Mouse (Mus musculus) adipocyte (in vitro differentiated cells): ENCODE results near the gene Ypel2.

Experiments
- DNase-seq: peaks from one replicate; pipeline ENCODE4 v3.0.0-alpha.2; 2016; ENCODE audit warnings: low spot score

Gene Ypel2

DNA sequence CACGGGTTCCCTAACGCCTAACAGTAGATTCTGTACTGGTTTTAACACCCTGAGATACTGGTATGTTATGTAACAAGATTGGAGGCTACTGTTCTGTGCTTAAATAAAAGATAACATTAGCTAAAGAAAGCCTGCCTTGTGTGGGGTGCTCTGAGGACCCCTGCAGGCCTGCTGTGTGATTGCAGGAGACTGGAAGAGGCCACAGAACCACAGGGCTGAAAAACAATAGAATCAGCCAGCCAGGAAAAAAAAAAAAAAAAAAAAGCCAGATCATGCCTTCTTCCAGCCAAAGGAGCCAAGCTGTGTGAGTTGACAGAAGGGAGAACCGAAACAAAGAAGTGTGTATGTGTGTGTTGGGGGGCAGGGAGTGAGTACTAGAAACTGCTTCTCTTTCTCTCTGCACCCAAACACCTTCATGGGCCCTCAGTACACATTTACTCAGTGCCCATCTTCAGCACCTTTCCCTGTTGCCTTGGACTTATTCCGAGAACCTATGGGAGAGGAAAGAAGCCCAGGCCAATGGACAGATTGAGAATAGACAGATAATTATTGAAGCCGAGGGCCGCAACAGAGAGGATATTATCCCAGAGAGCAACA lies 2.2 kb upstream of the Ypel2 start:
- peak; percentile 88 for DNase-seq

DNA sequence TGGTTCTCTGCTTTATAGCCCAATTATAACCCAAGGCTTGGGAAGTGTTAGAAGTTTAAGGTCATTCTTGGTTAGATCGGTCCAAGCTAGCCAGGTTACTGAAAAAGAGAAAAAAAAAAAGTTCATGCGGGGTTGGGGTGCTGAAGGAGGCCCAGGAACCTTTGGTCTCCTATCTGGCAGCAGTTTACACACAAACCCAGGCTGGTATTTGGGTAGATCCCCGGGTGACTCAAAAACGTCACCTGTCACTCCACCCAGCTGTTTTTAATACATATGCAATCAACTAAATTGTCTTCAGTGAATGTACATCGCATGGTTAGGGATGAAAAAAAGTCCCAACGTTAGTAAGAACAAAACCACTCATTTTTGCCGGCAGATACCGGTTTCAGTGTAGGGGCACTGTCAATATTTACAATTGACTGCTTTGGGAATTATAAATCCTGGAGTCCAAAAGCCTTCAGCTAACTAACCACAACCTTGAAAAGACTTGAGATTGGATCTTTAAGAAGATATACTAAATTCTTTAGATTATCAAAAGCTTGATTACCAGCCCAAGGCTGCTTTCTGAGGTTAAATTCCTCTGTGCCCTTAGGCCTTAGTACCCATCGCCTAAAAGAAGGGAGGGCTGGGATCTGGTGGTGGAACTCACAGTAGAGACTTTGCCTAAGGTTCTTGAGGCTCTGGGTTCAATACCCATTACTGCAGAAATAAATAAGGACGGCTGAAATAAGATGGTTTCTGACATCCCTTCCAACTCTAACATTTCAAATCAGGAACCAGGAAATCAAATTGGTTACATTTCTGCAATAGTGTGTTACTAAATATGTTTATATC lies 1.5 kb upstream of the Ypel2 start:
- DNase-seq = peak; percentile 29

DNA sequence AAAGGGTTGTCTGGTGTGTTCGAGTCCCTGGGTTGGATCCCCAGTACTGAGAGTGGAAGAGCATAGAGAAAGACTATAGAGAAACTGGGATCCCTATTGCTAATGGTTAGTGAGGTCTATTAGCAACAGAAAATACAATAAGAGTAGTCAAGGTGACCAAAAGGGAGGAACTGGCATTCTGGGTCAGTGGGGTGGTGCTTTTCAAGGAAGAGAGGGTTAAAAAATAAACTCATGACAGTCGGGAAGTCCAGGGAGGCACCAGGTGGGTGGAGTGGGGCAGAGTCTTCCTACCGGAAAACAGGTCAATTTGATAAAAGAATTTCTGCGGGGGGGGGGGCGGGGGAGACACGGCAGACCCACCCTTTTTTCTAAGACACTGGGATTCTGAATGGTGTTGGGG lies 823 bp upstream of the Ypel2 start:
- no peak for DNase-seq

DNA sequence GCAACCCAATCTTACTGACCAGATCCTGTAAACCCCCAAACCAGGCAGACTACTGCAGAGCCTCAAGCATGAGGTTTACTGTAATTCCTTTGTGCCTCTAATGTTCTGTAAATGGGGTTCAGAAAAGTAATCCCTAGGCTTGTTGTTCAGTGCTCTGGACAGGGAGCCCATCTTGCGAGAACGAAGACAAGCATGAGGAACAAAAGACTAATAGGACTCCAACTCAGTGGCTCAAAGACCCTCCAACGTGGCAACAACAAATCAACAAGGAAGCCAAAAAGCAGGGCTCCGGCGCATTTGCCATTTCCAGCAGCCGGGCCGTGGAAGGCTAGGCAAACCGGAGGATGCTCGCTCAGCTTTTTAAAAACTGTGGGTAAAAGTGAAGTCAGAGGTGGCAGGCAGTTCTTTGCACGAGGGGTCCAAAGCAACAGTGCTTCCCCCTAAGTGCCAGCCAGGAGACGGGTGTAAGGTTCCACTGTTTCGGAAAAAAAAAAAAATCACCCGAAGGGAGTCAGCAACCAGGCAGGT lies 982 bp downstream of the Ypel2 start:
- no peak for DNase-seq

DNA sequence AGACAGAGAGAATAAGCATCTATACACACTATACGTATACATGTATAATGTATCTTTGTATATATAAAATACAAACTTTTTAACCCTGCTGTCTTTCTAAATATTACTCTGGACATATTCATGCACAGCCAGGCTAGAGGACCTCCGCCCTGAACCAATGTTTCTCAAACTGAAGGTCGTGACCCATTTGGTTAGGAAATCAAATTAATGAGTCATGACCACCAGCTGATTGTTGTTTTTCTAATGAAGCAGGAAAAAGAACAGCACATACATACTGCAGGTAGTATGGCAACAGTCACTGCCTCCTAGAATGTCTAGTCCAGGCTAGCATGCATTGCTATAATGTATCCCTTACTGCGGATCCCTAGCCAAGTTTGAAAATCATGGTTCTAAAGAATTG lies 2.3 kb downstream of the Ypel2 start:
- peak; percentile 41 for DNase-seq

DNA sequence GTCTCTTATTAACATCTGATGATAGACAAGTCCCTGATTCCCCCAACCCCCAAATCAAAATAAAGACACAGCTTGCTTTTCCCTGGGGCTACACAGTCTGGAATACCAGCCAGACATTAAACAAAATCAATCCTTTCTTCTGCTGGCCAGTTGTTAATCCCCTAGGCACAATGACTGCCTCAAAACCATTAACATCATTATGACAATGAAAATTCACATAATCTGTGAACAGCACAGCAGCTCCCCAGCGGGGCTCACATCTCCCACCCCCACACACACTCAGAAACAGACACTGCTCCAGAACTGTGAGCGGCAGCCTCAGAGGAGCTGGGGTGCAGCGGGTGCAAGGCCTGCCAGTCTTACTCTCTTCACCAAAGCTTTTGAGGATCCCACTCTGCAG lies 3.2 kb downstream of the Ypel2 start:
- no peak for DNase-seq

DNA sequence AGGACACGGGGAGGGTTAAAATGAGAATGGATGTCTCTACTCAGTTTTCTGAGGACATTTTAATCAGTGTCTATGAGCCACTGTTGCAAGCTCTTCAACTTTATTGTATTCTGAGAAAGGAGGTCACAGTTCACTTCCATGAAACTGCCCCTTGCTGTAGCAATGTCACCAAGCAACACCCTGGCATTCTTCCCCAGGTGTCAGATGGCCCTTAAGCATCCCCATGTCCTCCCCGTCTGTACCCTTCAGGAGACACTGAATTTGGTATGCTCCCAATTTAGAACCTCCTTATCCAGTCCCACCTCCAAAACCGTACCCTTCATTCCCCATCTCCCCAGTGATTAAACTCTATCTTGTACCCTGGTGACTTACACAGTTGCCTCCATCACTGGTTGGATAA lies 8.5 kb downstream of the Ypel2 start:
- peak; percentile 29 for DNase-seq

DNA sequence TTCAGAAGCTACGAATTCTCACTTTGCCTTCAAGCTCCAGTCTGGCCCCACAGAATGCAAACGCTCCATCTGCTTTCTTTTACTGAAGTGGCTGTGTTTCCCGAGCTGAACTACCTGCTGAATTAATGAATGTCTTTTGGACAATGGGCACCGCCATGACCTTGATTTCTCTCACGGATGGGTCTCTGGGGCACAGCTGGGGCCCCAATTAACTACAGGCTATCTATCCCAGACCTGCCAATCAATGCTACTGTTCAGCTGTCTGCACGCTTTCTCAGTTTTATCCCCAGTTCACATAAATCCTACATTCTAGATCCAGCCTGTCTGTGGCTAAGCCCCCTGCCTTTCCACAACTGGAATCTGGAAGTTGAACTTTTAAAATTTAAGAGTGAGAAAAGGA lies 10.5 kb downstream of the Ypel2 start:
- no peak for DNase-seq

DNA sequence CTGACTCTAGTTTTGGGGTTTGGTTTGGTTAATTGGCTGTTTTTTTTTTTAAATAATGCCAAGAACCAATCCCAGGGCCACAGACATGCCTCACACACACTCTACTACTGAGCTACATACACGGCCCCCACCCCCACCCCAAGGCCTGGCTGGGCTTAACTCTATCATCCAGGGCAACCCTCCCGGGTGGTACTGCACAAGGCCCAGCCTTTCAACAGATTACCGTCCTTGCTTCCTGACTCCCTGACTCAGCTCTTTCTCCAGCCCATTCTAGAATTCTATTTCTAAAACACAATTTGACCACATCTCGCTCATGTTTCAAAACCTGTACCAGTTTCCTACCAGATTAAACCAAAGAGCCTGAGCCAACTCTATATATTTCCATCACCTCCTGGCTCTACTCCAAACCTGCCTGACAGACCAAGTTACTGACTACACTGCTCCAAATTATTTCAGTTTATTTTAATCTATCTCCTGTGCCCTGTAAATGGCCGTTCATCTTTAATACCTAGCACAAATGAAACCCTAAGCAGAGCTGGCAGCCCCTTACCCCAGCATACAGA lies 12.2 kb downstream of the Ypel2 start:
- no peak for DNase-seq

DNA sequence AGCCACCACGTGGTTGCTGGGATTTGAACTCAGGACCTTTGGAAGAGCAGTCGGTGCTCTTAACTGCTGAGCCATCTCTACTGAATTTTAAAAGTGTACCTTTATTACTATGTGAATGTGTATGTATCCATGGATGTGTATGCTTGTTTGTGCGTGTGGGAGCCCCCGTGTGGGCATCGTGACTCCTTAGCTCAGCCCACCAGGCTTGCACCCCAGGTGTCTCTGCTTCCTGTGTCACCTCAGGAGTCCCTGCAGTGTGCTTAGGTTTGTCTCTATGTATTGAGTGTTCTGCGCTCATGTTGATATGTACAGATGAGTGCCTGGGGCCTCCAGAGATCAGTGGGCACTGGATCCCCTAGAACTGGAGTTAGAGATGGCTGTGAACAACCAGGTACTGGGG lies 13.0 kb downstream of the Ypel2 start:
- no peak for DNase-seq

DNA sequence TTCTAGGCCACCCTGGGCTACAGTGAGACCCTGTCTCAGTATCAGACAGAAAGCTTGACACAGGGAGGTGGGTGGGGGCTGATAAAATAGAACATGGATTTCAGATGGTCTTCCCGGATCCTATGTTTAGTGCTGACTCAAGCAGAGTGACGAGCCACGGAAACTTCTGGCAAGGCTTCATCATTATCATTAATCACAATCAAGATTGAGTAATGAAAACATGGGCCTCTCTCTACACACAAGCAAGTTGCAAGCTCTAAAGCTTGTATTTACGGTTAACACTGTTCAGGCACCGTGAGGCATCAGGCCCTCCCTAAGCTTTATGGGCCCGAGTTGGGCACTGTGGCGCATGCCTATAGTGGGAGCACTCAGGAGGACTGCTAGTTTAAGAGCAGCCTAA lies 13.7 kb downstream of the Ypel2 start:
- peak; percentile 40 for DNase-seq

DNA sequence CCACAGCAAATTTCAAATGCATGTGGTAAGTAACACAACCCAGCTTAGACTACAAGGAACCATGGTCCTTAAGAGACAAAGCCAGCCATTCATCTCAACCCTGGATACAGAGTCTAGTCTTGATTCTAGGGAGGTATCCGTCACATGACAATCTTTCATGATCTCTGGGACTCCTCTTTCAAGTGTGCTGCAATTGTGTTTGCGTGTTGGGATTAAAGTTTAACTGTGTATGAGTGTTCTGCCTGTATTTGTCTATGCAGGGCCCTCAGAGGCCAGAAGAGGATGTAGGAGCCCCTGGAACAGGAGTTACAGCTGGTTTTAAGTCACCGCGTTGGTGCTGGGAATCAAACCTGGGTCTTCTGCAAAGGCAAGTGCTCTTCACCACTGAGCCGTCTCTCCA lies 16.3 kb downstream of the Ypel2 start:
- DNase-seq = no peak

DNA sequence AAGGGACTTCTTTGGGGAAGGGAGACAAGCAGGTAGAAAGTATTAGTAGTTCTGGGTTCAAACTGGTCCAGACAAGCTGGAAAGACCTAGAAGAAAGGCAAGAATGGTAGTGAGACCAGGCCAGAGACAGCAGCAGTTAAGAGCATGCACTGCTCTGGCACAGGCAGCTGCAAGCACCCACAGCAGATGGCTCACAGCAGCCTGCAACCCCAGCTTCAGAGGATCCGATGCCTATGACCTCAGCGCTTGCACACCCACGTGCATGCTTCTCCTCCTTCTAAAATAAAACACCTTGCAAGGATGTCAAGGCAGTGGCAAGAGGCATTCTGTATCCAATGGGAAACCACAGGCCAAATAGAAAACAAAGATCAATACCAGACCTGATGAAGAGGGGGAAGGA lies 19.1 kb downstream of the Ypel2 start:
- DNase-seq = no peak

DNA sequence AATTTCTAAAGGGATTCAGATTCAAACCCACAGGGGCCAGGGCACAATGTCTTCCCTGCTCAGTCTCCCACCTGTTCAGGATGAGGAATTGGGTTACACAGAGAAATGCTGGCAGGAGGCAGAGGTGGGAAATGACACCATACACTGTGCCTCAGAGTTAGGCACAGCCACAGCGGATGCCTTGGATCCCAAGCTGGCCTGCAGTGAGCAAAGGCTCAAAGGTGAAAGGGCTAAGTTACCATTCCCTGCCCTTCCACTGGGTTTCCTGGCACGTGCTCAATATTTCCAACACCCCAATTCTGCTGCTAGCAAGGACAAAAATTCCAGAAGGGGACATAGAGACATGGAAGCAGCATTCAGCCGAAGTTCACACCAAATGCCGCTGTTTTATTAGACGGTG lies 20.3 kb downstream of the Ypel2 start:
- no peak for DNase-seq

DNA sequence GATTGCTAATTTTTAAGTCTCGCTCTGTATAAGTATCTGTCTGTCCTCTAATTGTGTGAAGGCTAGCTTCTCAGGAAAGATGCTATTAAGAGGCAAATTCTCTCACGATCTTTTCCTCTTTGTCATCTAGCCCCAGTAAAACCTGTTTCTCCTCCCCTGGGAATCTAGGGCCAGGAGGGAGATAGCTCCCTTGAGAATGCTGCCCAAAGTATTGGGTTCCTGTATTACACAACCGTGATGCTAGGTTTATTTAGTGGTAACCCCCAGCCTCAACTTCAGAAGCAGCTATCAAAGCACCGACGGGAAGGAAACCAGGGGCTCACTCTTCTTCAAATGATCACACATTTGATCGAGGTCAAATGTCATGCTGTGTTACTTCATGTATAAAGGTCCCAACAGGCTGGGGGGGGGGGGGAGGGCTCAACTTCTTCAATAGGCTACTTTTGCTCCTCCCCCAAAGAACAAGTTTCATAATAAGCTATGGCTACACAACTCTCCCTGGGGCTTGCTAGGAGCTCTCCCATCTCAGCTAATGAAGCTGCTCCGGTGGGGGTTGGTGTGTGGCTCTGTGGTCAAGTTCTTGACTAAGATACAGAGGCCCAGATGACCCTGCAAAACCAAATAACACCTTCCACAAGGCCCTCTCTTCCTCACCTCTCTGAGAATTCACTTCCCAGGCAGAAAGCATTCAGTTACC lies 22.3 kb downstream of the Ypel2 start:
- DNase-seq = no peak

DNA sequence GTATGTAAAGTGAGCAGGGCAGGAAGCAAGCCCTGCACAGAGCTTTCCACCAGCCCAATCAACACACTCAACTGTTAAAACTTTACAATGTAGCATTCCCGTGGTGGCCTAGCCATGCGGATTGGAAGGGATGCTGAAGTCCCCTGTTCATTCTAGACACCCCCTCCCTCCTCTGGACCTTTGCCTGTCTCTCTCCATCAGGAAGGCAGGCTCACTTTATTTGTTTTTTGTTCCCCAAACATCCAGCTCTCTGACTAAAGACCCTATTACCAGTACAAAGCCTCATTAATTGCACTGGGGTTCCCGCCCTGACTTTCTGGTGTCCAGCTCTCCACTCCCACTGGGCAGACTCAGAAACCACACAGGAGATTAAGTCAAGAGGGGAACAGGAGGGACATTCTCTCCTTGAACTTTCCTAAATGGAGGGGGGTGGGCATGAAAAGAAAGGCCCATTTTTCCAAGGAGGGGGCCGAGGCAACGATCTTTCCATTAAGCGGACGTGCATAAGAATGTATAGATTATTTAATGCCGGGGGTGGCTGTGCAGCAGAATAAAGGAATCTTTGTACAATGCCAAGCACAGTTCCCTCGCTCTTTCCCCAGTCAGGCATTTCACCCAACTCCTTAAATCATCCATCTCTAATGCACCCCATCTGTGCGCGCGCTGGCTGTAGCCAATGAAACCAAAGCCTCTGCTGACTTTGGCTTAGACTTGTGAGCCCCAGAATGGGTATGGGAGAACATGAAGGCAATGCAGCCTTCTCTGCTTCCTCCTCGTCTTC lies 24.3 kb downstream of the Ypel2 start:
- DNase-seq = no peak

DNA sequence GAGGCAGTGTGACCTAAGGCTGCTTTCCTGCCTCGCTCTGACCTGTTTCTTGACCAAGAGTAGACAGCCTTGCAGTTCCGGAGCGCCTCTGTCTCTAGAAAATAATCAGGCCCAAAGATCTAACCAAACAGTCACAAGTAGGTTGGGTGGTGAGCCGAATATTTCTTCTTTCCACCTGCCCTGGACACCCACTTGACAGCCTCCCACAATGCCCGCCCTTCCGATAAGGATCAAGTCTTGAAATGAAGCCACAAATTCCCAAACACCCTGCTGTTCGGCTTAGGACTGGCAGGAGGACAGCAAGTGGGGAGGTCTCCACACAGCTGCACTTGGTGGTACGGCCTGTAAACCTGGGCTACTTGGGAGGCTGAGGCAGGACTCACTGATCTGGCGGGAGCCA lies 26.0 kb downstream of the Ypel2 start:
- no peak for DNase-seq

DNA sequence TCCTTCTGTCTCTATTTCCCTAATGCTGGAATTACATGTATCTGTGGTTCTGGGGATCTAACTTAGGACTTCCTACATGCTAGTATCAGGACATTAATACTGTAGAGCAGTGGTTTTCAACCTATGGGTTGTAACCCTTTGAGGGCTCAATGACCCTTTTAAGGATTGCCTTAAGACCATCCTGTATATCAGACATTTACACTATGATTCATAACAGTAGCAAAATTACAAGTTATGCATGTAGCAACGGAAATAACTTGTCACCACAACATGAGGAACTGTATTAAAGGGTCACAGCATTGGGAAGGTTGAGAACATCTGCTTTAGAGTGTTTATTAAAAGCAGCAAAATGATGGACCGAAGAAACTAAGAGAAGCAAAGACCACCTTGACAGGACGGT lies 26.8 kb downstream of the Ypel2 start:
- no peak for DNase-seq

DNA sequence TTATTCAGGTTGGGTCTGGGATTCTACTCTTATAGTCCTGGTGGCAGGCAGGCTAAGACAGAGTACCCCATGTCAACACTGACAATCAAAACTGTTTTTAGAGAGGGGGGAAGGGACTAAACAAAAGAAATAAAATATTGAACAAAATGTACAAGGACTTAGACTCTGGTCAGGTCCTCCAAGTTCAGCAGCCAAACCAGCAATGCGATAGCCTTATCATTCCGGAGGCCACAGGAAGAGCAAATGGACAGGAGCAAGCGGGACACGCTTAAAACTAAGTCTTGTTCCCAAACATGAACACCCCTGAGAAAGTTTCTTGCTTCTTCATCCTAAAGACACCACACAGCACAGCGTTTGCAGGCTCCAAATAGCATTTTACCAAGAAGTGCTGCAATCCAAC lies 28.4 kb downstream of the Ypel2 start:
- DNase-seq = no peak

DNA sequence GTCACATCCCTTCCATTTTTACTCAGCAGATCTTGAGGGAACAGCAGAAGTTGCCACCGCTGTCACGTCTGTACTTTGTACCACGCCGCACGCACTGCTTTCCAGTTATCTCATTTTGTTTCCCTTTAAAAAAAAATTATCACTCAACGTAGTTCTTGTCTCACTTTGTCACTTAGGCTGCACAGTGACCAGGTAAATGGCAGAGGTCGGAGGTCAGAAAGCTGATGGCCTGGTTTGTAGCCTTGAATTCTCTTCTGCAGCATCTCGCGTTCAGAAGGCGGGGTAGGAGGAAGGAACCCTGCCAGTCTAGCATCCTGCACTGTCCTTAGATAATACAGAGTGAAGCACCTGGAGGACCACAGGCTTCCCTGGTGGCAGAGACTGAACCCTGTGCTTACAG lies 29.8 kb downstream of the Ypel2 start:
- DNase-seq = no peak

DNA sequence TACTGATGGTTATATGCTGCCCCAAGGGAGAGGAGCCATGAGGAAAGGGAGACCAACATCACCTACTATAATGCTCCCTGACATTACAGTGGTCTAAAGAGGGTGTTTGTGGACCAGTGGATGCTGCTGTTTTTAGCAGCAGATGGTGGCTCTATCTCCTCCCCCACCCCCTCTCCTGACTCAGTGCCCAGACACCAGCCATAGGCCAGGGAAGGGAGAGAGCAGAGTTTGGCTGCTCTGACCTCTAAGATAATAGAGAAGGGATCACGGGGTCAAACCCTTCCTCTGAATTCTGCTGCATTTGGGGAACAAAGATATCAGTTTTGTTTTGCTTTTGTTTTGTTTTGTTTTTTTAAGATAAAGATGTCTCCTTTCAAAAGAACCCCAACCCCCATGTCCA lies 30.5 kb downstream of the Ypel2 start:
- DNase-seq = no peak

DNA sequence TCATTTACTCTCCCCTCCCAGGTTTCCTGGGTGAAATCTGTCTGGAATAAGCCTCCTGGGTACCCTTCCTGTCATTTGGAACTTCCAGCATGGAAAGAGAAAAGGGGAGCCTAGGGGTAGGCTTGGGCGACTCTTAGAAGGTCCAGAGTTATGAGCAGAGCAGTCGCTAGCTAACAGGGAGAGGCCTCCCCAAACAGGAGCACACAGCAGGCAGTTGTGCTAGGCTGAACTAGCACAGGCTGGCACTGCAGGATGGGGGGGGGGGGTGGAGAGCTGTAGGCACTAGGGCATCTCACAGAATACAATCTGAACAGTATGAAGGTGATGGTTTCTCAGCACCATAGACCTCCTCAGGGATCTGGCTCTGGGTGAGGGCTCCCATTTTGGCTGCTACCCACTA lies 31.1 kb downstream of the Ypel2 start:
- no peak for DNase-seq
